Mouse (Mus musculus) ovary, adult 18-20 months (tissue): ENCODE data around the gene Gm13288.
"Not testable (repeated sequence)": the region's sequence is repeated elsewhere in the genome, so short reads cannot be mapped to it uniquely, and the experiment has no call there.

Experiments used
- DNase-seq: peaks from one replicate; pipeline ENCODE4 v3.0.0; 2022; ENCODE audit warnings: low spot score, mixed read lengths

The Gm13288 gene

GRCm38 (mm10) chr4:88802954-88803353 is 2.4 kb upstream of the Gm13288 start, which contains the start of gene Gm13287:
Gene Gm13287 (plus strand): TSS chr4:88803254.
- not testable (repeated sequence) for DNase-seq

- peak; percentile 25 for DNase-seq
These were observed 430 bp downstream of the Gm13288 start for GRCm38 (mm10) chr4:88805761-88806160.

- no peak for DNase-seq
These were observed 10.6 kb downstream of the Gm13288 start, which contains the start of gene Ifna7 for GRCm38 (mm10) chr4:88815928-88816327. Gene Ifna7 (plus strand): TSS chr4:88816228.

GRCm38 (mm10) chr4:88819659-88820058 is 14.3 kb downstream of the Gm13288 start, which contains the start of gene Ifna11:
Gene Ifna11 (plus strand): TSS chr4:88819959.
- DNase-seq: no peak

DNA sequence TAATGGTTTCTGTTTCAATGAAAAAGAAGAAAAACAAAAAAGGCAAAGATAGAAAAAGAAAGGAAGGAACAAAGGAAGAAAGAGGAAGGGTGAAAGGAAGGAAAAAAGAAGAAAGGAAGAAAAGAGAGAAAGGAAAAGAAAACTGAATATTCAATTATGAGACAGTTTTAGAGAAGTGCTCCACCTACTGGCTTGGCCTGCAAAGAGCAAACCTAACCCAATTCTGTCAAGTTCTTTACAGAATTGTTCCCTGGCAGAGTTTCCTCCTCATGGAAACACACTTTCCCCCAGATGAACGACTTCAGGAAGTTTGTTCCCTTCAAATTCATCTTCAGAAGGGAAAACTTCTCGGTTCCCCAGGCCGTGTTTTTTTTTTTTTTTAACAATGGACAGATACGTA is 17.7 kb downstream of the Gm13288 start:
- no peak for DNase-seq

DNA sequence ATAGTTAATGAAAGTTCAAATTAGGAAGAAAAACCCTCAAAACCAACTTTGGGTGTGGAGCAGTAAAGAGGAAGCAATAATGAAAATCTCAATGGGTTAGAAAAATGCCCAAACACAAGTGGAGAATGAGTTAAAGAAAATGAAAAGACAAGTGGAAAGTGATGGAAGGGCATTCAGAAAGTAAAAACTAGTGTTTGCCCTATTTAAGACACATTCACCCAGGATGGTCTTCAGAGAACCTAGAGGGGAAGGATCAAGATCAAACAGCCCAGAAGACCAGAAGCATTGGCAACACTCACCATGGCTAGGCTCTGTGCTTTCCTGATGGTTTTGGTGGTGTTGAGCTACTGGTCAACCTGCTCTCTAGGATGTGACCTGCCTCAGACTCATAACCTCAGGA is 21.8 kb downstream of the Gm13288 start, which contains the start of gene Ifna6:
Gene Ifna6, plus strand, starts transcription at position 301 of the 400 bp plus-strand sequence.
- DNase-seq: not testable (repeated sequence)

DNA sequence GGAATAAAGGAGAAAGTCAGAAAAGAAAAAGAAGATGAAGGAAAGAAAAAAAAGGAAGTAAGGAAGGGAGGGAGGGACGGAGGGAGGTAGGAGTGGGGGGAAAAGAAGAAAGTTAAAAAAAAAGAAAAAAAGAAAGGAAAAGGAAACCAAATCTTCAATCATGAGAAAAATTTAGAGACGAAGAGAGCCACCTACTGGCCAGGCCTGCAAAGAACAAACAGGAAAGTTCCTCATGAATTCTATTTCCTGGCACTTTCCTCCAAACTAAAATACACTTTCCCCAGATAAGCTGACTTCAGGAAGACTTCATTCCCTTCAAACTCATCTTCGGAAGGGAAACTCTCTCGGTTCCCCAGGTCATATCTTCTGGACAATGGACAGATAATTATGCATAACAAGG is 25.2 kb downstream of the Gm13288 start:
- DNase-seq: no peak

DNA sequence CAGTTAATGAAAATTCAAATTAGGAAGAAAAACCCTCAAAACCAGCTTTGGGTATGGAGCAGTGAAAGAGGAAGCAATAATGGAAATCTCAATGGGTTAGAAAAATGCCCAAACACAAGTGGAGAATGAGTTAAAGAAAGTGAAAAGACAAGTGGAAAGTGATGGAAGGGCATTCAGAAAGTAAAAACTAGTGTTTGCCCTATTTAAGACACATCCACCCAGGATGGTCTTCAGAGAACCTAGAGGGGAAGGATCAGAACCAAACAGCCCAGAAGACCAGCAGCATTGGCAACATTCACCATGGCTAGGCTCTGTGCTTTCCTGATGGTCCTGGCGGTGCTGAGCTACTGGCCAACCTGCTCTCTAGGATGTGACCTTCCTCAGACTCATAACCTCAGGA is 29.9 kb downstream of the Gm13288 start, which contains the start of gene Ifna5:
Gene Ifna5, plus strand, starts transcription at position 301 of the 400 bp plus-strand sequence.
- DNase-seq: not testable (repeated sequence)

DNA sequence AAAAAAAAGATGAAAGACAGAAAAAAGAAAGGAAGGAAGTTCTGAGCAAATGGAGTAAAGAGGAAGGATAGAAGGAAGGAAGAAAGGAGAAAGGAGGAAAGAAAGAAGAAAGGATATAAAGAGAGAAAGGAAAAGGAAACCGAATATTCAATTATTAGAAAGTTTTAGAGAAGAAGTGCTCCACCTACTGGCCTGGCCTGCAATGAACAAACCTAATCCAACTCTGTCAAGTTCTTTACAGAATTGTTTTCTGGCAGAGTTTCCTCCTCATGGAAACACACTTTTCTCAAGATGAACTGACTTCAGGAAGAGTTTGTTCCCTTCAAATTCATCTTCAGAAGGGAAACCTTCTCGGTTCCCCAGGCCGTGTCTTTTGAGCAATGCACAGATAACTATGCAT is 33.5 kb downstream of the Gm13288 start:
- DNase-seq: no peak

DNA sequence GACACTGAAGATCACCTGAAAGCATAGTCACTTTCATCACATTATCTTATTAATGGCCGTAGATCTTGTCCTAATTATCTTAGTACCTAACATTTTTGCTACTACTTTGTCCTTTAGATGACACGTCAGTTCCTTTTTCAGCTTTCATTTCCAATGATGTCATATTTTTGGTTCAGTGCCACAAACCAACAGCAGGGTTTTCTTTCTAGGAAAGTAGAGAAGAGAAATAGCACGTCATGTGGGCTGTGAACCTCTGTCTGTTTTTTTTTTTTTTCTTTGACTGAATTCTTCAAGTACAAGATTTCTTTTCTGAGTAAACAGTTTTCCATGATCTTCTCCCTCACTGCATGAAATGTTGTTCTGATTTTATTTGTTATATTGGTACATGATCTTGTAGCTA is 34.7 kb downstream of the Gm13288 start:
- DNase-seq: no peak

- DNase-seq: no peak
These were observed 36.1 kb downstream of the Gm13288 start, which contains the start of gene Ifna4 for GRCm38 (mm10) chr4:88841438-88841911. Gene Ifna4 (plus strand): TSS chr4:88841861.

GRCm38 (mm10) chr4:88845334-88845733 is 40.0 kb downstream of the Gm13288 start:
- DNase-seq: no peak

DNA sequence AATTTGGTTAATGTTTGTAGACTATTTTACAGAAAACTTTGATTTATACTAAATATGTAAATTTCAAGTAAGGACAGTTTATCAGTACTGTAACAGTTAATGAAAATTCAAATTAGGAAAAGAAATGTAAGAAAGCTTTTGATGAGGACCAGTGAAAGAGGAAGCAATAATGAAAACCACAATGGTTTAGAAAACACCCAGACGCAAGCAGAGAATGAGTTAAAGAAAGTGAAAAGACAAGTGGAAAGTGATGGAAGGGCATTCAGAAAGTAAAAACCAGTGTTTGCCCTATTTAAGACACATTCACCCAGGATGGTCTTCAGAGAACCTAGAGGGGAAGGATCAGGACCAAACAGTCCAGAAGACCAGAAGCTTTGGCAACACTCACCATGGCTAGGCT is 44.4 kb downstream of the Gm13288 start, which contains the start of gene Ifna1:
Gene Ifna1, plus strand, starts transcription at position 390 of the 400 bp plus-strand sequence.
- no peak for DNase-seq

DNA sequence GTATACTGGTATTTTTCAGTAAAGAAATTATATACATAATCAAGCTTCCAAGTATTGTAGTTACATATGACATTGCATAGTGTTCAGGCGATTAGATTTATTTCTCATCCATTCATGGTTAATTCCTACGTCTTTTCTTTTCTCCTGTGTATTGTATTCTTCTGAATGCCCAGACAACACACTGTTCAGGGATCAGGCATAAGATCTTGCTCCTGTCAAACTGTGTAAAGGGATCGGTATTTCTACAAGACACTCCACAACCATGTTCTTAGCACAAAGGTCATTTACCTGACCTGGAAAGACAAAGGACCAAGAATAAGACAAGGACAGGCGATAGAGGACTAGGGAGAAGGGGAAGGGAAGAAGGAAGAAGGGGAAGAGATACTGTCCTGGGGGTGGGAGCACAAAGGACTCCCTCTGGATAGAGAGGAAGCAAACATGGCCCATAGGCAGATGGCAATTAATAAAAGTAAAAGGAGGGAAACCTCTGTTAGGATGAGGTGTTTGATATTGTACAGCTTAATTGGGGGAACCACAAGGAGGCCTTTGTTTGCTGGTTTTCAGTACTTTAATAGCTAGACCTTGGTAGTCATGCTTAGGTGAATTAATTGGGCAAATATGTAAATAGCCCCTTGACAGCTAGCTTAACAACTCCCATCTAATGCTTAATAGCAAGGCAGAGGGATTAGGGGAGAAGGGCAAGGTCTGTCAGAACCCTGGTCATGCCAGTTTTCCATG is 45.9 kb downstream of the Gm13288 start:
- no peak for DNase-seq
